Mouse (Mus musculus) ES-E14 (cell line): ENCODE measurements around the gene Gm10974. TPM values are rescaled to one million over a fixed set of nuclear protein-coding genes. Genes with fewer than 3 reads are reported as not detected.

Experiments used
- DNase-seq: peaks from one replicate; pipeline ENCODE4 v3.0.0-alpha.2; 2013; ENCODE audit warnings: low read depth, low spot score
- H3K27ac ChIP-seq: 2 replicates; pipeline ENCODE4 v1.5.1; 2012; ENCODE audit warnings: low read depth, mild to moderate bottlenecking, low read length, moderate library complexity, mixed read lengths; ENCODE audit not compliant: poor library complexity, insufficient read depth, severe bottlenecking
- H3K36me3 ChIP-seq: 2 replicates; pipeline ENCODE4 v1.6.1; 2012; ENCODE audit warnings: mild to moderate bottlenecking, low read length, moderate library complexity, mixed read lengths; ENCODE audit not compliant: control insufficient read depth, poor library complexity, insufficient read depth, severe bottlenecking
- H3K4me1 ChIP-seq, 2 experiments: fragments of 150-350 bp in 1 of 2; sonication (generic) in 1 of 2; 2 replicates each; pipeline ENCODE4 v1.6.1; 2012; ENCODE audit warnings: low read length in 2 of 2, mild to moderate bottlenecking in 1 of 2, mixed read lengths in 1 of 2; ENCODE audit not compliant: control insufficient read depth in 2 of 2, insufficient read depth in 2 of 2, poor library complexity in 1 of 2
- H3K4me3 ChIP-seq, 2 experiments: fragments of 150-350 bp in 1 of 2; sonication (generic) in 1 of 2; 2 replicates each; pipeline ENCODE4 v1.5.1; 2012; ENCODE audit warnings: low read length in 2 of 2, low read depth in 1 of 2, mild to moderate bottlenecking in 1 of 2, mixed read lengths in 1 of 2; ENCODE audit not compliant: insufficient read depth in 1 of 2, poor library complexity in 1 of 2, severe bottlenecking in 1 of 2
- H3K9ac ChIP-seq: 2 replicates; pipeline ENCODE4 v1.6.1; 2012; ENCODE audit warnings: low read depth, mild to moderate bottlenecking, low read length, mixed read lengths; ENCODE audit not compliant: poor library complexity, insufficient read depth, severe bottlenecking
- H3K9me3 ChIP-seq: fragments of 150-350 bp; sonication (generic); 2 replicates; pipeline ENCODE4 v1.6.1; 2012; ENCODE audit warnings: low read depth, mild to moderate bottlenecking, low read length; ENCODE audit not compliant: control insufficient read depth, insufficient read depth
- CHD2 ChIP-seq: IDR thresholded peaks from 2 replicates; pipeline ENCODE4 v1.6.1; 2014; ENCODE audit warnings: mild to moderate bottlenecking, low read depth, low read length, inconsistent platforms
- HCFC1 ChIP-seq: IDR thresholded peaks from 2 replicates; pipeline ENCODE4 v1.6.1; 2012; ENCODE audit warnings: low read length, inconsistent platforms, borderline replicate concordance; ENCODE audit not compliant: insufficient read depth
- MAFK ChIP-seq: IDR thresholded peaks from 2 replicates; pipeline ENCODE4 v1.6.1; 2014; ENCODE audit warnings: mild to moderate bottlenecking, low read depth, low read length, inconsistent platforms; ENCODE audit not compliant: insufficient read depth
- ZC3H11A ChIP-seq: IDR thresholded peaks from 2 replicates; pipeline ENCODE4 v1.6.1; 2012; ENCODE audit warnings: low read depth, mild to moderate bottlenecking, inconsistent platforms, low read length, borderline replicate concordance
- ZNF384 ChIP-seq: IDR thresholded peaks from 2 replicates; pipeline ENCODE4 v1.6.1; 2012; ENCODE audit warnings: low read depth, low read length, inconsistent platforms
- in situ Hi-C, 2 experiments: fragments of 600-800 bp; cut with MboI; formaldehyde crosslinking; loops; one replicate each; pipeline ENCODE4 v1.15.1; 2025; ENCODE audit warnings: low sequenced_read_pairs in 2 of 2, inconsistent platforms in 1 of 2; ENCODE audit not compliant: unreplicated experiment in 2 of 2
- total RNA-seq: library from RNA; depleted of rRNA; stranded (reverse); fragments of 300-350 nt; gene quantifications from 2 replicates; pipeline ENCODE4 v1.2.3, GENCODE M21; 2012

Gene Gm10974
- total RNA-seq, 1 experiment = not detected

- DNase-seq = no peak
- no peaks in the 10 kb centered on the region for H3K36me3 ChIP-seq
- TF ChIP-seq CHD2 = no peak
- no peak for TF ChIP-seq ZNF384
- TF ChIP-seq MAFK = no peak
- no peak for TF ChIP-seq ZC3H11A
- TF ChIP-seq HCFC1 = no peak
- no peaks in the 10 kb centered on the region for H3K9me3 ChIP-seq
- no peak overlapping the region for H3K9ac ChIP-seq
- no peak overlapping the region for H3K27ac ChIP-seq
- in situ Hi-C loops = no loop called here
- H3K4me1 ChIP-seq = no peaks in the 10 kb centered on the region
- H3K4me3 ChIP-seq = no peak overlapping the region
Measured at GRCm38 (mm10) chr7:66343307-66343706, 22.4 kb upstream of the Gm10974 start.

GRCm38 (mm10) chr7:66346959-66347663, 18.6 kb upstream of the Gm10974 start:
- TF ChIP-seq HCFC1 (no peak), ZNF384 (no peak)
- Histone ChIP-seq H3K9me3 (no peaks in the 10 kb centered on the region), H3K9ac (no peak overlapping the region), H3K4me3 (no peak overlapping the region), H3K4me1 (no peaks in the 10 kb centered on the region), H3K36me3 (no peaks in the 10 kb centered on the region), H3K27ac (no peak overlapping the region)
- no peak for DNase-seq
- in situ Hi-C loops = no loop called here

GRCm38 (mm10) chr7:66348588-66348987, 17.1 kb upstream of the Gm10974 start:
- no peak for DNase-seq
- in situ Hi-C loops = no loop called here
- H3K36me3 ChIP-seq = no peaks in the 10 kb centered on the region

GRCm38 (mm10) chr7:66349670-66350069, 16.0 kb upstream of the Gm10974 start:
- Histone ChIP-seq H3K4me1 (no peaks in the 10 kb centered on the region), H3K9me3 (no peaks in the 10 kb centered on the region), H3K36me3 (no peaks in the 10 kb centered on the region), H3K27ac (no peak overlapping the region), H3K4me3 (no peak overlapping the region), H3K9ac (no peak overlapping the region)
- in situ Hi-C loops = no loop called here
- TF ChIP-seq HCFC1 = no peak
- TF ChIP-seq ZC3H11A = no peak
- no peak for TF ChIP-seq ZNF384
- TF ChIP-seq CHD2 = no peak
- TF ChIP-seq MAFK = no peak
- DNase-seq = no peak

More at GRCm38 (mm10) chr7:66348588-66348987, 17.1 kb upstream of the Gm10974 start:
- H3K4me3 ChIP-seq = no peak overlapping the region
- no peaks in the 10 kb centered on the region for H3K9me3 ChIP-seq
- H3K9ac ChIP-seq = no peak overlapping the region
- no peak overlapping the region for H3K27ac ChIP-seq
- TF ChIP-seq ZC3H11A = no peak
- no peak for TF ChIP-seq HCFC1
- no peak for TF ChIP-seq MAFK
- TF ChIP-seq ZNF384 = no peak
- no peak for TF ChIP-seq CHD2
- H3K4me1 ChIP-seq = no peaks in the 10 kb centered on the region

- Histone ChIP-seq H3K36me3 (no peaks in the 10 kb centered on the region), H3K4me1 (no peaks in the 10 kb centered on the region), H3K27ac (no peak overlapping the region), H3K4me3 (no peak overlapping the region), H3K9ac (no peak overlapping the region), H3K9me3 (no peaks in the 10 kb centered on the region)
- TF ChIP-seq ZNF384 = no peak
- TF ChIP-seq CHD2 = no peak
- TF ChIP-seq ZC3H11A = no peak
- TF ChIP-seq HCFC1 = no peak
- no peak for DNase-seq
- in situ Hi-C loops = no loop called here
Measured at GRCm38 (mm10) chr7:66351074-66351473, 14.6 kb upstream of the Gm10974 start.
